Mouse (Mus musculus): Measurements from ENCODE around the gene Ube2v1.

- TF ChIP-seq CTCF (IDR thresholded peaks at IDR 0.05; ENCODE audit: extremely low read depth, insufficient read length, insufficient replicate concordance, low read depth, low read length) (no peak), POLR2A (IDR thresholded peaks at IDR 0.05; ENCODE audit: low read depth, low read length) (no peak)
Observed at GRCm38 (mm10) chr2:167565682-167566081, 66.2 kb downstream of the Ube2v1 start.
